Mouse (Mus musculus) C2C12 (cell line): ENCODE data around the gene Tmem185b. TPM values are rescaled to one million over a fixed set of nuclear protein-coding genes. Genes with fewer than 3 reads are reported as not detected.

ENCODE experiments used
- H3K27me3 ChIP-seq: one replicate; pipeline ENCODE4 v1.6.1; 2011; ENCODE audit not compliant: control insufficient read depth, insufficient read depth, insufficient read length
- H3K36me3 ChIP-seq: one replicate; pipeline ENCODE4 v1.6.1; 2011; ENCODE audit not compliant: control insufficient read depth, insufficient read depth
- H3K4me3 ChIP-seq: one replicate; pipeline ENCODE4 v1.5.1; 2011; ENCODE audit warnings: mild to moderate bottlenecking, control low read depth; ENCODE audit not compliant: poor library complexity, insufficient read depth, severe bottlenecking
- H3K79me2 ChIP-seq: one replicate; pipeline ENCODE4 v1.6.1; 2011; ENCODE audit not compliant: control insufficient read depth, insufficient read depth
- H3K79me3 ChIP-seq: one replicate; pipeline ENCODE4 v1.6.1; 2011; ENCODE audit warnings: low read depth, control low read depth
- H3ac ChIP-seq: one replicate; pipeline ENCODE3; 2011; ENCODE audit warnings: low read depth; ENCODE audit not compliant: control insufficient read depth, insufficient read length
- CEBPB ChIP-seq: IDR thresholded peaks from one replicate; pipeline ENCODE4 v1.6.1; 2011; ENCODE audit warnings: low read depth, mild to moderate bottlenecking, control low read depth, moderate library complexity
- CTCF ChIP-seq: IDR thresholded peaks from one replicate; pipeline ENCODE4 v1.5.1; 2011; ENCODE audit not compliant: control insufficient read depth, insufficient read depth, insufficient read length
- FOSL1 ChIP-seq: IDR thresholded peaks from one replicate; pipeline ENCODE4 v1.8.0; 2011; ENCODE audit warnings: mild to moderate bottlenecking, low read length; ENCODE audit not compliant: poor library complexity, insufficient read depth, severe bottlenecking
- MAX ChIP-seq: IDR thresholded peaks from one replicate; pipeline ENCODE4 v1.6.1; 2011; ENCODE audit warnings: mild to moderate bottlenecking, control low read depth
- MYOD1 ChIP-seq: IDR thresholded peaks from one replicate; pipeline ENCODE4 v1.6.1; 2011; ENCODE audit warnings: low read depth; ENCODE audit not compliant: control insufficient read depth, insufficient read length
- MYOG ChIP-seq: IDR thresholded peaks from one replicate; pipeline ENCODE4 v1.6.1; 2011; ENCODE audit not compliant: control insufficient read depth, insufficient read length; ENCODE audit errors: extremely low read depth
- USF1 ChIP-seq: IDR thresholded peaks from one replicate; pipeline ENCODE4 v1.6.1; 2011; ENCODE audit warnings: low read depth, mild to moderate bottlenecking, control low read depth, moderate library complexity
- polyA plus RNA-seq: library from polyadenylated mRNA; unstranded; fragments of >200 nt; fragmentation: generic; extraction: Trizol; gene quantifications from one replicate; pipeline ENCODE4 v1.2.1, GENCODE M21; 2012; ENCODE audit warnings: missing spikeins

The Tmem185b gene
- polyA plus RNA-seq, 1 experiment, result 12.9 TPM

- Histone ChIP-seq H3K27me3 (no peaks in the 10 kb centered on the region), H3K79me2 (peaks cover 50% of the 10 kb centered on the region), H3K79me3 (peaks cover 20% of the 10 kb centered on the region), H3K36me3 (peaks cover 23% of the 10 kb centered on the region), H3ac (no peak overlapping the region), H3K4me3 (no peak overlapping the region)
- TF ChIP-seq CEBPB (no peak), MAX (no peak), CTCF (no peak), MYOD1 (no peak), FOSL1 (no peak), USF1 (no peak), MYOG (no peak)
These were observed 43.1 kb upstream of the Tmem185b start for GRCm38 (mm10) chr1:119482891-119483290.

GRCm38 (mm10) chr1:119484457-119484856 lies 41.5 kb upstream of the Tmem185b start:
- TF ChIP-seq USF1 (no peak), CTCF (peak; percentile 32), CEBPB (no peak), MYOD1 (no peak), MAX (no peak), MYOG (no peak), FOSL1 (no peak)

GRCm38 (mm10) chr1:119485825-119486224 lies 40.1 kb upstream of the Tmem185b start:
- Histone ChIP-seq H3K79me2 (peaks cover 73% of the 10 kb centered on the region), H3K27me3 (no peaks in the 10 kb centered on the region), H3K79me3 (peaks cover 31% of the 10 kb centered on the region), H3ac (no peak overlapping the region), H3K36me3 (peaks cover 12% of the 10 kb centered on the region), H3K4me3 (no peak overlapping the region)
- TF ChIP-seq MYOD1, result no peak
- TF ChIP-seq CTCF, result no peak
- TF ChIP-seq MYOG, result no peak
- no peak for TF ChIP-seq FOSL1
- TF ChIP-seq USF1, result no peak
- no peak for TF ChIP-seq MAX
- TF ChIP-seq CEBPB, result no peak

More at GRCm38 (mm10) chr1:119484457-119484856, 41.5 kb upstream of the Tmem185b start:
- Histone ChIP-seq H3K4me3 (no peak overlapping the region), H3K79me2 (peaks cover 61% of the 10 kb centered on the region), H3K27me3 (no peaks in the 10 kb centered on the region), H3K36me3 (peaks cover 17% of the 10 kb centered on the region), H3K79me3 (peaks cover 24% of the 10 kb centered on the region), H3ac (no peak overlapping the region)

- H3K79me2 ChIP-seq, result peaks cover 86% of the 10 kb centered on the region
- no peaks in the 10 kb centered on the region for H3K27me3 ChIP-seq
- H3K79me3 ChIP-seq, result peaks cover 41% of the 10 kb centered on the region
- H3K36me3 ChIP-seq, result no peaks in the 10 kb centered on the region
- no peak overlapping the region for H3ac ChIP-seq
- H3K4me3 ChIP-seq, result no peak overlapping the region
- no peak for TF ChIP-seq CEBPB
- TF ChIP-seq MYOD1, result no peak
- no peak for TF ChIP-seq CTCF
- no peak for TF ChIP-seq MAX
- no peak for TF ChIP-seq FOSL1
- no peak for TF ChIP-seq MYOG
These were observed 37.9 kb upstream of the Tmem185b start for GRCm38 (mm10) chr1:119487917-119488590.

GRCm38 (mm10) chr1:119490765-119491164 lies 35.2 kb upstream of the Tmem185b start:
- no peak for TF ChIP-seq CTCF
- no peak for TF ChIP-seq USF1
- TF ChIP-seq MYOD1, result no peak
- TF ChIP-seq CEBPB, result no peak
- TF ChIP-seq FOSL1, result no peak
- no peak for TF ChIP-seq MYOG
- no peak for TF ChIP-seq MAX

More at GRCm38 (mm10) chr1:119490765-119491164, 35.2 kb upstream of the Tmem185b start:
- no peak overlapping the region for H3K4me3 ChIP-seq
- no peaks in the 10 kb centered on the region for H3K27me3 ChIP-seq
- H3ac ChIP-seq, result no peak overlapping the region
- peaks cover 46% of the 10 kb centered on the region for H3K79me3 ChIP-seq
- H3K79me2 ChIP-seq, result peaks cover 88% of the 10 kb centered on the region
- peaks cover 4% of the 10 kb centered on the region for H3K36me3 ChIP-seq
